Mouse (Mus musculus) liver, embryonic 16.5 days (tissue): ENCODE measurements around the gene Inpp4b. TPM values are rescaled to one million over a fixed set of nuclear protein-coding genes. Genes with fewer than 3 reads are reported as not detected.

Experiments
- ATAC-seq: fragments of 200-750 bp; cut with Nextera tagmentation; 2 replicates; pipeline ENCODE4 v1.8.0; 2017; ENCODE audit warnings: low read depth, mild to moderate bottlenecking, moderate number of reproducible peaks, moderate library complexity
- H3K27ac ChIP-seq: fragments of 300-500 bp; sonication (generic); 2 replicates; pipeline ENCODE4 v1.5.1; 2014; ENCODE audit warnings: mild to moderate bottlenecking, low read length
- H3K27me3 ChIP-seq: fragments of 300-500 bp; sonication (generic); 2 replicates; pipeline ENCODE4 v1.6.1; 2014; ENCODE audit warnings: low read depth, low read length, mixed read lengths; ENCODE audit not compliant: control insufficient read depth, insufficient read depth
- H3K36me3 ChIP-seq: fragments of 300-500 bp; sonication (generic); 2 replicates; pipeline ENCODE4 v1.6.1; 2014; ENCODE audit warnings: mild to moderate bottlenecking; ENCODE audit not compliant: control insufficient read depth, insufficient read depth
- H3K4me1 ChIP-seq: fragments of 300-500 bp; sonication (generic); 2 replicates; pipeline ENCODE4 v1.6.1; 2014; ENCODE audit warnings: low read depth, low read length, mixed read lengths; ENCODE audit not compliant: control insufficient read depth
- H3K4me2 ChIP-seq: fragments of 300-500 bp; sonication (generic); 2 replicates; pipeline ENCODE4 v1.6.1; 2014; ENCODE audit warnings: low read depth, low read length, mixed read lengths
- H3K4me3 ChIP-seq: fragments of 300-500 bp; sonication (generic); 2 replicates; pipeline ENCODE4 v1.5.1; 2014; ENCODE audit warnings: low read depth, mild to moderate bottlenecking, low read length
- H3K9ac ChIP-seq: fragments of 300-500 bp; sonication (generic); 2 replicates; pipeline ENCODE4 v1.6.1; 2014; ENCODE audit warnings: low read depth, low read length
- H3K9me3 ChIP-seq: fragments of 300-500 bp; sonication (generic); replicated peaks from 2 replicates; pipeline ENCODE4 v1.6.1; 2016; ENCODE audit warnings: low read length; ENCODE audit not compliant: control insufficient read depth
- WGBS: fragments of 180-500 bp; shearing (Covaris S2); extraction: QIAGEN DNeasy Blood & Tissue Kit; methylation state at CpG from one replicate; pipeline ENCODE4 v1.1.7; 2014; ENCODE audit not compliant: insufficient replicate concordance; 5-methylcytosine and 5-hydroxymethylcytosine counted together
- polyA plus RNA-seq: library from polyadenylated mRNA; unstranded; fragments of >200 nt; fragmentation: Nextera tagmentation; extraction: Ambion mirVana; gene quantifications from 2 replicates; pipeline ENCODE4 v1.2.1, GENCODE M21; 2015

Inpp4b gene
- polyA plus RNA-seq, 1 experiment from 2014 or later, result 1.5 TPM

DNA sequence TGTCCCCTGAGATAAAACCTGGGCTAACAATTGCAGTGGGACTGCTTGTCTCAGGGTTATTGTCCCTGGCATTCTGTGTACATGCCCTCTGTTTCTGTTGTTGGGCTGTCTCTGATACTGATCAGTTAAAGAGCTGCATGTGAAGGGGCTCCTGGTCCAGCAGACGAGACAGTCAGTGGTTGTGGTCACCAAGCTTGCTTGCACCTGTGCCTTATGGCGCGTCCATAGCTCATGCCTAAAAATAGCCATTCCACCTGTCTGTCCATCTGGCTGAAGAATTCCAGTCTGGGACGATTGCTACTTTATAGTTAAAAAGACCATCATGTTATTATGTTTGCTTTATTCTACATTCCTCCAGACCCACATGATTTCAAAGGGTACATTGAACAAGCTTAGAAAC lies 510.8 kb downstream of the Inpp4b start:
- no peak for ATAC-seq
- H3K4me2 ChIP-seq, result no peak overlapping the region

DNA sequence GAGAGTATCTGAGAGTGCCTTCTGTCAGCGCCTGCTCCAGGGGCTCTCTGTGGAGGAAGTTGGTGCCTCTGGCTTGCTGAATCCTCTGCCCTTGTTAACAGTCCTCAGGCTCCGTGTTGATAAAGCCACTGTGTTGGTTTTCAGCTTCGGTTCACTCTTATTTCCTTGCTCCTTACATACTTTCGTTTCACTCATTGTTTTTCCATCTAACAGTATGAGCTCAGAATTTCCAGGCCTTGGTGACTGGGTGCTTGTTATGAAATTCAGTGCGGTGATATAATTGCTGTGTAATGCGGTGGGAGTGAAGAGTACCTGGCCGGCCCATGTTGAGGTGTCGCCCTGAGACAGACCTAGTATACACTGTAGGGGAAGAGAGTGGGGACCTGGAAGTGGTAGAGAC lies 512.2 kb downstream of the Inpp4b start:
- Histone ChIP-seq H3K27me3 (no peaks in the 10 kb centered on the region), H3K27ac (no peak overlapping the region), H3K4me3 (no peak overlapping the region), H3K9me3 (no peaks in the 10 kb centered on the region), H3K36me3 (no peaks in the 10 kb centered on the region), H3K4me1 (no peaks in the 10 kb centered on the region), H3K4me2 (no peak overlapping the region), H3K9ac (no peak overlapping the region)
- ATAC-seq, result no peak
- WGBS, result 50% methylated on average over 8 of the region's 8 CpGs

More for the DNA sequence above, 510.8 kb downstream of the Inpp4b start:
- Histone ChIP-seq H3K4me1 (no peaks in the 10 kb centered on the region), H3K27me3 (no peaks in the 10 kb centered on the region), H3K9ac (no peak overlapping the region), H3K27ac (no peak overlapping the region), H3K4me3 (no peak overlapping the region), H3K36me3 (no peaks in the 10 kb centered on the region), H3K9me3 (no peaks in the 10 kb centered on the region)
- 43% methylated on average over 4 of the region's 4 CpGs for WGBS

DNA sequence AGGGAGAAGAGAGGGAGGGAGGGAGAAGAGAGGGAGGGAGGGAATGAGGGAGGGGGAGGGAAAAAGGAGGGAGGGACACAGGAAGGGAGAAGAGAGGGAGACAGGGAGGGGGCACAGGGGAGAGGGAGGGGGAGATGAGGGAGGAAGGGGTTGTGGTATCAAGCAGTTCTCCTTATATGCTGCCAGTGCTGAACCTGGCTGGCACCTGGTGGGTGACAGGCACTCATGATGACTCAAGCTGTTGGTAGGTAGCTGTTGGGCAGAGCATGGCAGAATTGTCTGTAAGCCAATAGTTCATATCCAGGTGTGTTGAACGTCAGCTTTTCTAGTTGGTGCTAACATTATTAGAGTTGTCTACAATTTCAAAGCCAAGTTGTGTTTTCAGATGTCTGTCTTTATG lies 512.7 kb downstream of the Inpp4b start:
- no peak overlapping the region for H3K27ac ChIP-seq
- WGBS, result 52% methylated on average over 1 of the region's 1 CpGs

DNA sequence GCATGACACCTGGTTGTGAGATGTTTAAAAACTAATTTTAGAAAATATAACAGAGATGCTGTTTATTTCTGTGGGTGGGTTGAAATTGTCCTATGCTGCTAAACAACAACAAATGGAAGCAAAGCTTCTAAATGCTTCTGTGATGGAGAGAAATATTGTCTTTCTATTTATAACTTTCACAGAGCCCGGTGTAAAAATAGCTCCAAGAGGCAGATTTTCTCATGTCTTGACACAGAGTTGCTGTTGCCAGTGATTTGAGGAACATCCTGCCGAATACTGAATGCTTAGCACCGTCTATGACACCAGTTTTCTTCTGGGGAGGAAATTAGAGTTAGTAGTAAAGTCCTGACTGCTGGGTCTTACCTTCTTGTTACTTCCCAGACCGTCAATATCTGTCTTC lies 513.8 kb downstream of the Inpp4b start:
- no peak for ATAC-seq
- H3K27ac ChIP-seq, result no peak overlapping the region
- no peaks in the 10 kb centered on the region for H3K9me3 ChIP-seq
- H3K4me1 ChIP-seq, result no peaks in the 10 kb centered on the region
- no peak overlapping the region for H3K4me2 ChIP-seq
- no peaks in the 10 kb centered on the region for H3K27me3 ChIP-seq
- no peak overlapping the region for H3K9ac ChIP-seq
- no peak overlapping the region for H3K4me3 ChIP-seq
- no peaks in the 10 kb centered on the region for H3K36me3 ChIP-seq
- 47% methylated on average over 4 of the region's 4 CpGs for WGBS

More for the DNA sequence above, 512.7 kb downstream of the Inpp4b start:
- Histone ChIP-seq H3K4me3 (no peak overlapping the region), H3K27me3 (no peaks in the 10 kb centered on the region), H3K4me1 (no peaks in the 10 kb centered on the region), H3K9ac (no peak overlapping the region), H3K4me2 (no peak overlapping the region), H3K36me3 (no peaks in the 10 kb centered on the region), H3K9me3 (no peaks in the 10 kb centered on the region)
- ATAC-seq, result no peak

DNA sequence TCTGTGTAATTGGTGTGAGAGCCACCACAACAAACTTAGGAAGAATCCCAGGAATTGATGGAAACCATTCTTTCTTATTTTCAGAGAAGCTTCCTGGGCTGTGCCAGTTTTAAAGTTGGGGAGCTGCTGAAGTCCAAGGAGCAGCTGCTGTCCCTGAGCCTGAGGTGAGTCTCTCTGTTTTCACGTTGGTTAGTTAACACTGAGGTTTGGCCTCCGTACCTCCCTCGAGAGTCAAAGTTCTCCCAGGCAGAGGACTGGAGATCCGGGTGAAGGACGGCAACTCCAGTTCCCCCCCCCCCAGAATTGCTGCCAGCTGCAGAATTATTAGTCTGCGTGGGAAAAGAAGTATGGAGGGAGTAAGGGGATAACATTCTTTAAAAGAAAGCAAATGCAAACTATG lies 514.3 kb downstream of the Inpp4b start:
- no peak overlapping the region for H3K9ac ChIP-seq
- no peak overlapping the region for H3K4me2 ChIP-seq
- no peak overlapping the region for H3K4me3 ChIP-seq
- H3K27ac ChIP-seq, result no peak overlapping the region
- ATAC-seq, result no peak
- H3K27me3 ChIP-seq, result no peaks in the 10 kb centered on the region
- no peaks in the 10 kb centered on the region for H3K4me1 ChIP-seq
- 62% methylated on average over 6 of the region's 6 CpGs for WGBS
- H3K9me3 ChIP-seq, result no peaks in the 10 kb centered on the region
- H3K36me3 ChIP-seq, result no peaks in the 10 kb centered on the region

DNA sequence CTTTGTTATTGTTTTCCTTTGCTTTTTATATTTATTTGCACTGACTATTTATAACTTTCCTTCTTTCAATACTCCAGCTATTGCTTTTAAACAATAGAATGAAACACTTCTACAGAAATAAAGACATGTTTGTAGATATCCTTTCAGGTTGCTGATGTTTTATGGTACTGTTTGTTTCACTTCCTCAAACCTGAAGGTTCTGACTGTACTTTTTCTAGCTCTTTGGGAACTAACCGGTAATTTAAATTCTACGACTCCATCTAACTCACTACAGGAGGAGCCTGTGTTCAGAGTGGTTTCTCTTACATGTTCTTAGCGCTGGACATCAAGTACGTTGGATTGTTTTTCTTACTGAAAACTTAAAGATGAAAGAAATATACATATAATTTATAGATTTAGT lies 516.0 kb downstream of the Inpp4b start:
- H3K4me3 ChIP-seq, result no peak overlapping the region
- H3K4me2 ChIP-seq, result no peak overlapping the region
- no peaks in the 10 kb centered on the region for H3K36me3 ChIP-seq
- no peaks in the 10 kb centered on the region for H3K27me3 ChIP-seq
- no peaks in the 10 kb centered on the region for H3K4me1 ChIP-seq
- no peak overlapping the region for H3K9ac ChIP-seq
- 76% methylated on average over 4 of the region's 4 CpGs for WGBS
- no peaks in the 10 kb centered on the region for H3K9me3 ChIP-seq
- H3K27ac ChIP-seq, result no peak overlapping the region
- ATAC-seq, result no peak

DNA sequence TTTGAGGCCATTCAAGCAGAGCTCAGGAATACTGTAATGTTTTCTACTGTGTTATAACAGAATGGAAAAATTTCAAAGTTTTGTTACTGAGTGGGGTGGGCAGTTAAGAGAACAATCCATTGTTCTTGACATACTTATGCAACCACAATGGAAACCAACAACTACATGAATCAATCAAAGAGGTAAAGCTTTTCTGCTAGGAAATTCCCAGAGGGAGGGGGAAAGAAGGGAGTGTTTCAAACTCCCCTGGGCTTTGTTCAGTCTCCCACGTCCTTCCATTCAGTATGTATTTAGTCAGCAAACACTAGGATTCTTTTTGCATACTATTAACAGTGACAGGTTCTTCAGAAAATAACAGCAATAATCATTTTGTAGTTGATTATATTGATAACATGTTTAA lies 517.4 kb downstream of the Inpp4b start:
- H3K9ac ChIP-seq, result no peak overlapping the region
- no peaks in the 10 kb centered on the region for H3K27me3 ChIP-seq
- no peak overlapping the region for H3K4me3 ChIP-seq
- no peaks in the 10 kb centered on the region for H3K4me1 ChIP-seq
- no peak overlapping the region for H3K4me2 ChIP-seq
- H3K36me3 ChIP-seq, result no peaks in the 10 kb centered on the region
- no peak for ATAC-seq
- 68% methylated on average over 1 of the region's 1 CpGs for WGBS
- H3K9me3 ChIP-seq, result no peaks in the 10 kb centered on the region
- no peak overlapping the region for H3K27ac ChIP-seq

DNA sequence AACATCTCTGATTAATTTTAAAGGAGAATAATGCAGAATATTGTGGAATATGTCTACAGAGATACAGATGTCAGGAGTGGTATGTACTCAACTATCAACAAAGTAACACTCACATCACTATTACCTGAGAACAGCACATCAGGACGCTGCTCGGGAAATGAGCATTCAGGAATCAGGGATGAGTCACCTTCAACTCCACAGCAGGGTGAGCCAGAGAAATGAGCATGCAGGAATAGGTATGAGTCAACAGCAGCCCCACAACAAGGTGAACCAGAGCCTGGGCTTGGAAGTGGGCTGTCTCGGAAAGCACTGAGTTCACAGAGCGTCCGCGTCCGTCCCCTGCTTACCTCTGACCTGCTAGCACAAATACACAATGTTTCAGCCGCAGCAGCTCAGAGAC lies 519.0 kb downstream of the Inpp4b start:
- no peak overlapping the region for H3K4me3 ChIP-seq
- no peak for ATAC-seq
- no peaks in the 10 kb centered on the region for H3K36me3 ChIP-seq
- no peaks in the 10 kb centered on the region for H3K9me3 ChIP-seq
- no peak overlapping the region for H3K9ac ChIP-seq
- H3K27ac ChIP-seq, result no peak overlapping the region
- H3K4me2 ChIP-seq, result no peak overlapping the region
- no peaks in the 10 kb centered on the region for H3K4me1 ChIP-seq
- 77% methylated on average over 8 of the region's 8 CpGs for WGBS
- H3K27me3 ChIP-seq, result no peaks in the 10 kb centered on the region

DNA sequence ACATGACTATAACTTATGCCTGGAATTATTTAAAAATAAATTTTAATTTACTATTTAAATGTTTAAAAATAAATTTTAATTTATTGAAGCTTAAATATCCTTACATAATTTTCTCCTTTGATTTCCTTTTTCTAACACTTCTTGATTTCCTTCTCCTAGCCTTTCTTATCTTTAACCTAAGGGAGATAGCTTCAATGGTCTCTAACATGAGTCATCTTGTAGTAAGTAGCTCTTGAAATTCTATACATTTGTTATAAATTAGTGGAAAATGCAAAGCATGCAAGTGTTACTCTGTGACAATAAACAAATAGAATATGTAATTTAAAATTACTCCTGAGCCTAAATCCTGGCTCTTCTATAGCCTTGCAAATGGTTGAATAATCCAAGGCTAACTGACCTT lies 520.4 kb downstream of the Inpp4b start:
- Histone ChIP-seq H3K4me3 (no peak overlapping the region), H3K36me3 (no peaks in the 10 kb centered on the region), H3K27ac (no peak overlapping the region), H3K4me1 (no peaks in the 10 kb centered on the region), H3K9ac (no peak overlapping the region), H3K4me2 (no peak overlapping the region), H3K27me3 (no peaks in the 10 kb centered on the region), H3K9me3 (no peaks in the 10 kb centered on the region)
- ATAC-seq, result no peak

DNA sequence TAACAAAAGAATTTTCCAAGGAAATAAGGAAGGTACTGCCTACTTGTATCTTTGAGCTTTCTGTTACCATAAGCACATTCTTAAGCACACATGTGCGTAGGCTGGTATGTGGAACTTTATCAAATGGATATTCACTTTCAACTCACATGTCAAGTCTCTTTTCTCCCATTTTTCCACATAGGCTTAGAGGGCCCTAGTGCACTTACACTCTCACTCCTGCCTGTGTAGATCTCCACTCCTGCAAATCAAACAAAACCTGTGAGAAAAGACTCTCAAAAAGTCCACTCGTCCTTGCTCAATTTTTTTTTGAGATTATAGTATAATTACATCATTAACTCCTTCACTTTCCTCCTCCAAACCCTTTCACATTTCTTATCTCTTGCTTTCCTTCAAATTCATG lies 522.0 kb downstream of the Inpp4b start:
- Histone ChIP-seq H3K27ac (no peak overlapping the region), H3K4me2 (no peak overlapping the region), H3K9me3 (no peaks in the 10 kb centered on the region), H3K4me3 (no peak overlapping the region), H3K27me3 (no peaks in the 10 kb centered on the region), H3K9ac (no peak overlapping the region), H3K36me3 (no peaks in the 10 kb centered on the region), H3K4me1 (no peaks in the 10 kb centered on the region)
- 65% methylated on average over 2 of the region's 2 CpGs for WGBS
- no peak for ATAC-seq
